Mouse (Mus musculus): ENCODE measurements around the gene Catsper2. TPM values are rescaled to one million over a fixed set of nuclear protein-coding genes. Genes with fewer than 3 reads are reported as not detected.

Gene Catsper2
- polyA plus RNA-seq (2015; fragmentation: Illumina TruSeq; extraction: RNeasy Lipid Tissue Mini Kit (QIAGEN cat#74804); ENCODE audit: insufficient read depth, low replicate concordance) = 3.0 TPM

GRCm38 (mm10) chr2:121413387-121414042 is at the start of gene Catsper2, which contains the start of gene Pdia3:
Catsper2 (minus strand) TSS chr2:121413792.
Pdia3 (plus strand) TSS chr2:121413775.

GRCm38 (mm10) chr2:121456692-121457642 is 43.4 kb upstream of the Catsper2 start, which contains the start of gene Serinc4:
Serinc4 (minus strand) TSS chr2:121456781.

GRCm38 (mm10) chr2:121452990-121453389 is 39.4 kb upstream of the Catsper2 start, which contains the start of gene Hypk:
Hypk (plus strand) TSS chr2:121453290.

GRCm38 (mm10) chr2:121448739-121449535 is 35.3 kb upstream of the Catsper2 start, which contains the start of gene Serf2:
Serf2 (plus strand) TSS chr2:121449195.

GRCm38 (mm10) chr2:121444178-121444577 is 30.6 kb upstream of the Catsper2 start, which contains the start of gene Ell3:
Ell3 (minus strand) TSS chr2:121444278.

GRCm38 (mm10) chr2:121386961-121387575 is 26.5 kb downstream of the Catsper2 start, which contains the start of gene Strc:
Strc (minus strand) TSS chr2:121387168.

GRCm38 (mm10) chr2:121357494-121357893 is 56.1 kb downstream of the Catsper2 start, which contains the start of gene Ckmt1:
Ckmt1 (plus strand) TSS chr2:121357714.

GRCm38 (mm10) chr2:121354820-121355592 is 58.6 kb downstream of the Catsper2 start, which contains the start of gene Ppip5k1:
Ppip5k1 (minus strand) TSS chr2:121355396.

Other genes starting within 250 kb of the Catsper2 start
- 83.3 TPM for gene Tubgcp4, start 243.1 kb downstream of the Catsper2 start, polyA plus RNA-seq (2015; fragmentation: Illumina TruSeq; extraction: RNeasy Lipid Tissue Mini Kit (QIAGEN cat#74804); ENCODE audit: insufficient read depth, low replicate concordance)
- 20.4 TPM for gene Zscan29, start 242.7 kb downstream of the Catsper2 start, polyA plus RNA-seq (2015; fragmentation: Illumina TruSeq; extraction: RNeasy Lipid Tissue Mini Kit (QIAGEN cat#74804); ENCODE audit: insufficient read depth, low replicate concordance)
- gene Trp53bp1, start 142.4 kb downstream of the Catsper2 start, polyA plus RNA-seq (2015; fragmentation: Illumina TruSeq; extraction: RNeasy Lipid Tissue Mini Kit (QIAGEN cat#74804); ENCODE audit: insufficient read depth, low replicate concordance) = 42.3 TPM
- 1.1 TPM for gene Map1a, start 124.2 kb downstream of the Catsper2 start, polyA plus RNA-seq (2015; fragmentation: Illumina TruSeq; extraction: RNeasy Lipid Tissue Mini Kit (QIAGEN cat#74804); ENCODE audit: insufficient read depth, low replicate concordance)
- gene Ppip5k1, start 58.4 kb downstream of the Catsper2 start, polyA plus RNA-seq (2015; fragmentation: Illumina TruSeq; extraction: RNeasy Lipid Tissue Mini Kit (QIAGEN cat#74804); ENCODE audit: insufficient read depth, low replicate concordance) = 15.7 TPM
- not detected for gene Ckmt1, start 56.1 kb downstream of the Catsper2 start, polyA plus RNA-seq (2015; fragmentation: Illumina TruSeq; extraction: RNeasy Lipid Tissue Mini Kit (QIAGEN cat#74804); ENCODE audit: insufficient read depth, low replicate concordance)
- gene Strc, start 26.6 kb downstream of the Catsper2 start, polyA plus RNA-seq (2015; fragmentation: Illumina TruSeq; extraction: RNeasy Lipid Tissue Mini Kit (QIAGEN cat#74804); ENCODE audit: insufficient read depth, low replicate concordance) = 0.30 TPM
- 438 TPM for gene Pdia3, start within 50 bp of the Catsper2 start, polyA plus RNA-seq (2015; fragmentation: Illumina TruSeq; extraction: RNeasy Lipid Tissue Mini Kit (QIAGEN cat#74804); ENCODE audit: insufficient read depth, low replicate concordance)
- 64.5 TPM for gene Ell3, start 30.5 kb upstream of the Catsper2 start, polyA plus RNA-seq (2015; fragmentation: Illumina TruSeq; extraction: RNeasy Lipid Tissue Mini Kit (QIAGEN cat#74804); ENCODE audit: insufficient read depth, low replicate concordance)
- gene Serf2, start 35.4 kb upstream of the Catsper2 start, polyA plus RNA-seq (2015; fragmentation: Illumina TruSeq; extraction: RNeasy Lipid Tissue Mini Kit (QIAGEN cat#74804); ENCODE audit: insufficient read depth, low replicate concordance) = 211 TPM
- gene Hypk, start 39.5 kb upstream of the Catsper2 start, polyA plus RNA-seq (2015; fragmentation: Illumina TruSeq; extraction: RNeasy Lipid Tissue Mini Kit (QIAGEN cat#74804); ENCODE audit: insufficient read depth, low replicate concordance) = 42.9 TPM
- 0.64 TPM for gene Serinc4, start 43.0 kb upstream of the Catsper2 start, polyA plus RNA-seq (2015; fragmentation: Illumina TruSeq; extraction: RNeasy Lipid Tissue Mini Kit (QIAGEN cat#74804); ENCODE audit: insufficient read depth, low replicate concordance)
- gene Mfap1b, start 60.3 kb upstream of the Catsper2 start, polyA plus RNA-seq (2015; fragmentation: Illumina TruSeq; extraction: RNeasy Lipid Tissue Mini Kit (QIAGEN cat#74804); ENCODE audit: insufficient read depth, low replicate concordance) = 69.8 TPM
- 57.1 TPM for gene Mfap1a, start 92.9 kb upstream of the Catsper2 start, polyA plus RNA-seq (2015; fragmentation: Illumina TruSeq; extraction: RNeasy Lipid Tissue Mini Kit (QIAGEN cat#74804); ENCODE audit: insufficient read depth, low replicate concordance)
- 19.7 TPM for gene Wdr76, start 92.9 kb upstream of the Catsper2 start, polyA plus RNA-seq (2015; fragmentation: Illumina TruSeq; extraction: RNeasy Lipid Tissue Mini Kit (QIAGEN cat#74804); ENCODE audit: insufficient read depth, low replicate concordance)

Data from spleen, adult 10 weeks (tissue).